Mouse (Mus musculus): ENCODE results near the gene Stard13. TPM values are rescaled to one million over a fixed set of nuclear protein-coding genes. Genes with fewer than 3 reads are reported as not detected.

The Stard13 gene
- 6.5 and 7.3 TPM in 2 replicates for polyA plus RNA-seq (2016; fragmentation: Nextera tagmentation; extraction: Ambion mirVana)

GRCm38 (mm10) chr5:151233400-151234031, at the start of gene Stard13:
TSS of gene Stard13 (minus strand) at chr5:151233836.
- H3K9me3 ChIP-seq (replicated peaks): no peaks in the 10 kb centered on the region
- peak within 1 kb of the TSS; percentile 97 for H3K4me2 ChIP-seq (replicated peaks)
- WGBS: 2% methylated on average over 49 of the region's 49 CpGs
- H3K4me3 ChIP-seq: peak within 1 kb of the TSS; percentile 51
- no peak within 1 kb of the TSS for H3K27ac ChIP-seq
- H3K36me3 ChIP-seq: no peaks in the 10 kb centered on the region
- peaks cover 13% of the 10 kb centered on the region for H3K4me1 ChIP-seq
- ATAC-seq (ENCODE audit: low FRiP score): peak; percentile 79
- H3K27me3 ChIP-seq: peaks cover 26% of the 10 kb centered on the region
- peak within 1 kb of the TSS; percentile 67 for H3K9ac ChIP-seq

DNA sequence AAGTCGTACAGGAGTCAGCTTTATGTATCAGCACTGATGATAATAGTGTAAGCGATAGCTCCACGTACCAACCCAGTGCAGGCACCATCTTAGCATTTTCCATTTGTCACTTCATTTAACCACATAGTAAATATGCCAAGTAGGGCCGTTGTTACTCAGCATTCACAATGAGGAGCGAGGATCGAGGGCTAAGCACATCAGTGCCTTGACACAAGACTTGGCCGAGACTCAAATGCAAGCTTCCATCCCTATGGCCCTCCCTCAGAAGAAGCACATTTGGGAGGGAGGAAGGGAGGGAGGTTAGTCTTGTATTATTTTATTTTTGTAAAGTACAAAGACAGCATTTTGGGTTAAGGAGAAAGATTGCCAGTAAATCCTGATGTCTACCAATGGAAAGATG, 45.9 kb upstream of the Stard13 start:
- H3K9ac ChIP-seq: no peak overlapping the region
- H3K27me3 ChIP-seq: no peaks in the 10 kb centered on the region
- H3K4me3 ChIP-seq: no peak overlapping the region
- no peak overlapping the region for H3K4me2 ChIP-seq (replicated peaks)
- no peaks in the 10 kb centered on the region for H3K36me3 ChIP-seq
- H3K27ac ChIP-seq: no peak overlapping the region
- WGBS: 87% methylated on average over 7 of the region's 7 CpGs
- H3K9me3 ChIP-seq (replicated peaks): no peaks in the 10 kb centered on the region
- no peak for ATAC-seq (ENCODE audit: low FRiP score)
- no peaks in the 10 kb centered on the region for H3K4me1 ChIP-seq

GRCm38 (mm10) chr5:151277927-151278326, 44.3 kb upstream of the Stard13 start:
- Histone ChIP-seq H3K4me3 (no peak overlapping the region), H3K4me1 (no peaks in the 10 kb centered on the region), H3K9ac (no peak overlapping the region), H3K9me3 (replicated peaks) (no peaks in the 10 kb centered on the region), H3K27ac (no peak overlapping the region), H3K4me2 (replicated peaks) (no peak overlapping the region), H3K36me3 (no peaks in the 10 kb centered on the region), H3K27me3 (no peaks in the 10 kb centered on the region)
- ATAC-seq (ENCODE audit: low FRiP score): no peak
- 88% methylated on average over 6 of the region's 6 CpGs for WGBS

GRCm38 (mm10) chr5:151275986-151276385, 42.4 kb upstream of the Stard13 start:
- H3K4me3 ChIP-seq: no peak overlapping the region
- no peaks in the 10 kb centered on the region for H3K4me1 ChIP-seq
- H3K4me2 ChIP-seq (replicated peaks): no peak overlapping the region
- H3K9ac ChIP-seq: no peak overlapping the region
- no peaks in the 10 kb centered on the region for H3K36me3 ChIP-seq
- WGBS: 93% methylated on average over 2 of the region's 2 CpGs
- no peak for ATAC-seq (ENCODE audit: low FRiP score)
- no peaks in the 10 kb centered on the region for H3K9me3 ChIP-seq (replicated peaks)
- no peak overlapping the region for H3K27ac ChIP-seq
- H3K27me3 ChIP-seq: no peaks in the 10 kb centered on the region

DNA sequence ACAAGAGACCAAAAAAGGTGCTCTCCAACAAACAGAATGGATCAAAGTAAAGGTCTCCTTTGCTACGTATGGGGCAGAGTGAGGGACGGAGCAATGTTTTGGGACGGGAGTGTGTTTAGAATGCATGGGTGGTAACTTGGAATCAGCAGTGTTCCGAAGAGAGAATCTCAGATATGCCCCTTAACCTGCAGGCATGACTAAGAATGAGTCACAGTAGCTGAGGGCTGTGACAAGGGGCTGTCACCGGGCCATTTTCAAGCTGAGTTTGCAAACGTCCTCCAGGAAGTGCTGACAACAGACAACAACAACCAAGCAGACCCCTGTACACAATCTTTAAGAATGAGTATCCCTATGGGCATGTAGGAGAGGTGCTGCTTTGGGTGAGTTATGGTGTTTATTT, 40.6 kb upstream of the Stard13 start:
- H3K27me3 ChIP-seq: no peaks in the 10 kb centered on the region
- no peak overlapping the region for H3K4me2 ChIP-seq (replicated peaks)
- H3K9me3 ChIP-seq (replicated peaks): no peaks in the 10 kb centered on the region
- H3K4me3 ChIP-seq: no peak overlapping the region
- H3K9ac ChIP-seq: no peak overlapping the region
- WGBS: 80% methylated on average over 6 of the region's 6 CpGs
- H3K36me3 ChIP-seq: no peaks in the 10 kb centered on the region
- H3K27ac ChIP-seq: no peak overlapping the region
- ATAC-seq (ENCODE audit: low FRiP score): no peak
- H3K4me1 ChIP-seq: no peaks in the 10 kb centered on the region

GRCm38 (mm10) chr5:151270815-151271214, 37.2 kb upstream of the Stard13 start:
- Histone ChIP-seq H3K9ac (no peak overlapping the region), H3K36me3 (no peaks in the 10 kb centered on the region), H3K27me3 (no peaks in the 10 kb centered on the region), H3K9me3 (replicated peaks) (no peaks in the 10 kb centered on the region), H3K4me3 (no peak overlapping the region), H3K4me1 (no peaks in the 10 kb centered on the region), H3K4me2 (replicated peaks) (no peak overlapping the region), H3K27ac (no peak overlapping the region)
- no peak for ATAC-seq (ENCODE audit: low FRiP score)
- 87% methylated on average over 5 of the region's 5 CpGs for WGBS

DNA sequence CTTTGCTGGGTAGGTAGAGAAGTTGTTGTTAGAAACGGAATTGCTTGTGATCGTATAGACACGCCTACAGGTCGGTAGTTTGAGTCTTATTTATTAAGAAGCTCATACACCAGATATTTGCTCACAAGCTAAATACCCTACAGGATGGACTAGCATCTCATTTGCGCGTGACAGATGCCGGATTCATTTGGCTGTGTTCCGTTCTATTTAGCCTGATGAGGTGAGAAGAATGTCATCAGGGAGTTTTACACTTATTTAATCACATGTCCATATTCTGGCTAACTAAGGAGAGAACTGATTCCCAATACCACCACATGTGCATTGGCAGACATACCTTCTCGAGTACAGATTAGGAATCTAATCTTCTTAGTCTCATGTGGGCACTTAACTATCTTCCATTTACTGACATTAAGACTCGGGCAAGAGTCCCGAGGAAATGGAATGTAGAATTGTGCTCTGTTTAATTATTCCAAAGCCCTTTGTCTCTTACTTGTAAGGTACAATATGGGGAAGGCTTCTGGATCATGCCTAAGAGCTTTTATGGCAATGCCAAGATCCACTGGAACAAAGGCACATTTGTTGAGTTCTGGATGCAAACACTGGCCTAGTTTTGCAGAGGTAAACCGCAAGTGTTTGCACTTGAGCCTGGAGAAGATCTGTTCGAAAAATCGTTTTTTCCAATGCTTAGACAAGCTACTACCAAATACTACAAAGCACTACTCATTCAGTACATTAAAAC, 33.4 kb upstream of the Stard13 start:
- 86% methylated on average over 14 of the region's 14 CpGs for WGBS
- Histone ChIP-seq H3K4me2 (replicated peaks) (no peak overlapping the region), H3K9me3 (replicated peaks) (no peaks in the 10 kb centered on the region), H3K4me1 (no peaks in the 10 kb centered on the region), H3K9ac (no peak overlapping the region), H3K4me3 (no peak overlapping the region), H3K36me3 (no peaks in the 10 kb centered on the region), H3K27me3 (no peaks in the 10 kb centered on the region), H3K27ac (no peak overlapping the region)
- no peak for ATAC-seq (ENCODE audit: low FRiP score)

DNA sequence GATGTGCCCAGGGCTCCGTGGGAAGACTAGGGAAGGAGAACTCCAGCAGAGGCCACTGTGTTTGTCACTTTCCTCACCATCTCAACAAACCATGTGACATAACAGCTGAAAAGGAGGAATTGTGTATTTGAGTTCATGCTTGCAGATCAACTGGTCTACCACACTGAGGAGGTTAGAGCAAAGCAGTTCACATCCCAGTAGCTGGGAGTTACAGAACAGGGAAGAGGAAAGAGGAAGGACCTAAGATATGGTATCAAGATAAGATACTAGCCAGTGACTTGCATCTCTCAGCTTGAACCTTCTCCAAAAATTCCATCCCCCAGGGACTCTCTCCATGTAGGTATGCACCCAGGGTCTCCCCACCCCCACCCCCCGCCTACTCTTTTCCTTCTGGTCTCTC, 27.9 kb upstream of the Stard13 start:
- Histone ChIP-seq H3K9ac (no peak overlapping the region), H3K27ac (no peak overlapping the region), H3K36me3 (no peaks in the 10 kb centered on the region), H3K4me1 (no peaks in the 10 kb centered on the region), H3K9me3 (replicated peaks) (no peaks in the 10 kb centered on the region), H3K27me3 (no peaks in the 10 kb centered on the region), H3K4me2 (replicated peaks) (no peak overlapping the region), H3K4me3 (no peak overlapping the region)
- ATAC-seq (ENCODE audit: low FRiP score): no peak
- WGBS: 78% methylated on average over 2 of the region's 2 CpGs

DNA sequence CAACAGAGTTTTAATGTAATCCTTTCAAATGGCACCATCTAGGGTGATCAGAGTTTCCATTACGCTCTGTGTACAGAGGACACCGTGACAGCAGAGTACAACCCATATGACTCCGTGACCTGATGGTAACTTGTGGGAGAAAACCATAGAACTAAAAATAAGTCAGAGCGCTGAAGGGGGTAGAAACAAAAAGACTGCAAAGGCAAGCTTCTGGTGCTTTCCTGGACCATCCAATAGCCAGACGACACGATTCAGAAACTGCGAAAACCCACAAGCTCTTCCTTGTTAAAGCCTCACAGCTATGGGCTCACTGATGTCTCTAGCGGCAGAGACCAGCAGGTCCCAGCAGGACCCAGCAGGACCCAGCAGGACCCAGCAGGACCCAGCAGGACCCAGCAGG, 18.6 kb upstream of the Stard13 start:
- 54% methylated on average over 8 of the region's 8 CpGs for WGBS
- Histone ChIP-seq H3K27ac (no peak overlapping the region), H3K4me1 (peaks cover 3% of the 10 kb centered on the region; the same call in 1 of the 2 replicates), H3K36me3 (no peaks in the 10 kb centered on the region), H3K9me3 (replicated peaks) (no peaks in the 10 kb centered on the region), H3K4me3 (no peak overlapping the region), H3K4me2 (replicated peaks) (peak overlapping the region; percentile 20; the same call in 1 of the 2 replicates), H3K9ac (no peak overlapping the region), H3K27me3 (no peaks in the 10 kb centered on the region)
- ATAC-seq (ENCODE audit: low FRiP score): no peak

DNA sequence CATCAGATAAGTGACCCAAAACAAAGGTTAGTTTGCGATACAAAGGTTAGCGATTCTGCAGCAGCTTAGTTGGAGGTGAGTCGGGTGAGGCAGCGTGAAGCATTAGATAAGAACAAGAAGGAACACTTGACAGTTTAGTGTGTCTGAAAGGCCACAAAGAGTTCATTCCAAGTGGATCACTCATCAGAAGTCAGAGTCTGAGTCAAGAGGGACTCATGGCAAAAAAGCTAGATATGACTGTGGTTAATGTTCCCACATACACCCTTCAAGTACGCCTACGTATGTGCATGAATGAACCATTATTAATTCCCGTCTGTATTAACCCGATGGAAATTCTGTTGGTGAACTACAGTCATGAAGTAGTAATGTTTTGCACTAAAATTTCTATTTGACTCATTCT, 18.0 kb upstream of the Stard13 start:
- 95% methylated on average over 8 of the region's 8 CpGs for WGBS

DNA sequence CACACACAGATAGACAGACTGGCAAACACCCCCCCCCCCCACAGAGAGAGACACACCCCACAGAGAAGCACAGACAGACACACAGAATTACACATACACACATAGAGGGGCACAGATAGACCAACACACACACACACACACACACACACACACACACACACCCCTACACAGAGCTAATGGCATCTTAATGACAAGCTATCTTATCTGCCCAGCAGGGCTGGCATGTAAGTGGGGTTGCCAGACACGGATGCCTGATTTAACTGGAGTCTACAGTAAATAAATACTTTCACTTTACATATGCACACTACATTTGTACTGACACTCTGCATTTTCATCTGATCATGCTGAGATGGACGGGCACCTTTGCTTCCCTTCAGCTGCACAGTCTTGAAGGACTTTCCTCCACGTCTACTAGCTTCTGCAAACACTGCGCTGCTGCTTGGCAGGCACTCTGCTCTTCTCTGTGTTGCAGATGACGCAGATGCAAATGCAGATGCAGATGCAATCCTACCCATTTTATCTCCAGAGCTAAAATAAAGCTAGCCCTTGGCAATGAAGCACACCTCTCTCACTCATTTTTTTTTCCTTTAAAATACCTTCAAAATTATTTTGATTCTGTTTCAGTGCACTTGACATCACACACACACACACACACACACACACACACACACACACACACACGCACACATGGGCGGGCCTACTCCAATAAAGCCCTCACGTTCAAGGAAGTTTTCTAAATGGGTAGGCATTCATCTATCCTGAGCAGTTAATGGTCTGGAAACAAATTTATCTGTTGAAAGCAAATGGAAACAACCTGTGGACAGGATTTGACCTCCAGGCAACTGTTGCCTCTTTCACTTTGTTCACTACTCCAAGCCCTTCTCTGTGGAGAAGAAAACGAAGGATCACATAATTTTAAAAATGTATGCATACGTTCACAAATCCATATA, 15.3 kb upstream of the Stard13 start:
- no peaks in the 10 kb centered on the region for H3K27me3 ChIP-seq
- peaks cover 3% of the 10 kb centered on the region; the same call in 1 of the 2 replicates for H3K4me1 ChIP-seq
- 65% methylated on average over 10 of the region's 10 CpGs for WGBS
- no peaks in the 10 kb centered on the region for H3K9me3 ChIP-seq (replicated peaks)
- H3K9ac ChIP-seq: no peak overlapping the region
- no peak overlapping the region for H3K4me3 ChIP-seq
- no peaks in the 10 kb centered on the region for H3K36me3 ChIP-seq
- no peak overlapping the region for H3K27ac ChIP-seq
- H3K4me2 ChIP-seq (replicated peaks): no peak overlapping the region
- peak; percentile 26; the same call in 1 of the 2 replicates for ATAC-seq (ENCODE audit: low FRiP score)

More for the DNA sequence above, 18.0 kb upstream of the Stard13 start:
- no peaks in the 10 kb centered on the region for H3K9me3 ChIP-seq (replicated peaks)
- no peaks in the 10 kb centered on the region for H3K36me3 ChIP-seq
- no peak overlapping the region for H3K4me2 ChIP-seq (replicated peaks)
- peaks cover 3% of the 10 kb centered on the region; the same call in 1 of the 2 replicates for H3K4me1 ChIP-seq
- no peak overlapping the region for H3K4me3 ChIP-seq
- H3K9ac ChIP-seq: no peak overlapping the region
- H3K27ac ChIP-seq: no peak overlapping the region
- H3K27me3 ChIP-seq: no peaks in the 10 kb centered on the region
- ATAC-seq (ENCODE audit: low FRiP score): no peak

- Histone ChIP-seq H3K27ac (peak overlapping the region; percentile 7; the same call in 1 of the 2 replicates), H3K4me3 (no peak overlapping the region), H3K9ac (no peak overlapping the region), H3K27me3 (no peaks in the 10 kb centered on the region), H3K36me3 (no peaks in the 10 kb centered on the region), H3K4me1 (peaks cover 3% of the 10 kb centered on the region; the same call in 1 of the 2 replicates), H3K9me3 (replicated peaks) (no peaks in the 10 kb centered on the region), H3K4me2 (replicated peaks) (no peak overlapping the region)
- ATAC-seq (ENCODE audit: low FRiP score): no peak
- WGBS: 75% methylated on average over 2 of the region's 2 CpGs
Observed at GRCm38 (mm10) chr5:151248084-151248483, 14.4 kb upstream of the Stard13 start.
